Mouse (Mus musculus) left cerebral cortex, postnatal 14 days (tissue): ENCODE data around the gene Osbpl3. TPM values are rescaled to one million over a fixed set of nuclear protein-coding genes. Genes with fewer than 3 reads are reported as not detected.

Source experiments
- DNase-seq, 2 experiments: peaks; one replicate each; pipeline ENCODE4 v3.0.0; 2021 to 2022; ENCODE audit warnings: low spot score in 2 of 2, mixed read lengths in 1 of 2
- intact Hi-C: fragments of 180-260 bp; cut with DNase I; formaldehyde crosslinking; loops from one replicate; pipeline ENCODE4 v1.15.1; 2025
- total RNA-seq, 2 experiments: library from RNA; stranded (reverse); gene quantifications; 2 replicates each; pipeline ENCODE4 v1.2.3; 2021

The Osbpl3 gene
- total RNA-seq, 2 experiments from 2014 or later: 29.3 to 37.6 TPM

- DNase-seq: peak in 1 of 2 experiments; percentile 59
- intact Hi-C loops: loop anchor here (5.0 kb wide), 2 partner anchors 40 to 65 kb away; no protein-coding TSS in a partner anchor
Observed at GRCm38 (mm10) chr6:50316795-50317505, 139.1 kb downstream of the Osbpl3 start.

GRCm38 (mm10) chr6:50314406-50315071, 141.5 kb downstream of the Osbpl3 start:
- DNase-seq: peak; percentile 74 to 82
- intact Hi-C loops: loop anchor here (2.0 to 5.0 kb wide), 3 partner anchors 43 to 84 kb away; no protein-coding TSS in a partner anchor

GRCm38 (mm10) chr6:50312647-50313046, 143.4 kb downstream of the Osbpl3 start:
- intact Hi-C loops: loop anchor here (2.0 kb wide), 2 partner anchors 144 to 214 kb away; partner anchors contain the start of gene Osbpl3
- peak; percentile 70 to 78 for DNase-seq

- peak; percentile 67 to 71 for DNase-seq
- intact Hi-C loops: loop anchor here (2.0 kb wide), 1 partner anchor 228 kb away; no protein-coding TSS in a partner anchor
Observed at GRCm38 (mm10) chr6:50309019-50309418, 147.0 kb downstream of the Osbpl3 start.

GRCm38 (mm10) chr6:50306625-50307024, 149.4 kb downstream of the Osbpl3 start:
- intact Hi-C loops: no loop called here
- DNase-seq: no peak

- intact Hi-C loops: no loop called here
- DNase-seq: peak; percentile 81 to 87
Observed at GRCm38 (mm10) chr6:50304949-50305491, 151.0 kb downstream of the Osbpl3 start.

- intact Hi-C loops: no loop called here
- no peak for DNase-seq
Observed at GRCm38 (mm10) chr6:50301121-50301520, 154.9 kb downstream of the Osbpl3 start.

GRCm38 (mm10) chr6:50300622-50301021, 155.4 kb downstream of the Osbpl3 start:
- intact Hi-C loops: no loop called here
- DNase-seq: no peak

- intact Hi-C loops: loop anchor here (10.0 kb wide), 2 partner anchors 104 to 374 kb away; no protein-coding TSS in a partner anchor
- DNase-seq: no peak
Observed at GRCm38 (mm10) chr6:50299071-50299470, 156.9 kb downstream of the Osbpl3 start.

- no peak for DNase-seq
- intact Hi-C loops: loop anchor here (10.0 kb wide), 2 partner anchors 103 to 373 kb away; no protein-coding TSS in a partner anchor
Observed at GRCm38 (mm10) chr6:50297671-50298070, 158.3 kb downstream of the Osbpl3 start.

- intact Hi-C loops: loop anchor here (10.0 kb wide), 2 partner anchors 100 to 370 kb away; no protein-coding TSS in a partner anchor
- no peak for DNase-seq
Observed at GRCm38 (mm10) chr6:50295136-50295535, 160.9 kb downstream of the Osbpl3 start.

GRCm38 (mm10) chr6:50294128-50294527, 161.9 kb downstream of the Osbpl3 start:
- intact Hi-C loops: loop anchor here (1.0 to 10.0 kb wide), 4 partner anchors 99 to 775 kb away; partner anchors contain the start of gene Mpp6
- peak; percentile 87 to 95 for DNase-seq

GRCm38 (mm10) chr6:50291650-50292049, 164.4 kb downstream of the Osbpl3 start:
- DNase-seq: no peak
- intact Hi-C loops: loop anchor here (5.0 to 10.0 kb wide), 3 partner anchors 97 to 367 kb away; partner anchors contain the start of gene Mpp6

- no peak for DNase-seq
- intact Hi-C loops: no loop called here
Observed at GRCm38 (mm10) chr6:50286881-50287280, 169.1 kb downstream of the Osbpl3 start.

GRCm38 (mm10) chr6:50279642-50280041, 176.4 kb downstream of the Osbpl3 start:
- intact Hi-C loops: no loop called here
- DNase-seq: no peak

- intact Hi-C loops: no loop called here
Observed at GRCm38 (mm10) chr6:50273947-50274346, 182.1 kb downstream of the Osbpl3 start.

GRCm38 (mm10) chr6:50273416-50273815, 182.6 kb downstream of the Osbpl3 start:
- DNase-seq: no peak
- intact Hi-C loops: no loop called here

More at GRCm38 (mm10) chr6:50273947-50274346, 182.1 kb downstream of the Osbpl3 start:
- DNase-seq: no peak

- DNase-seq: no peak
- intact Hi-C loops: no loop called here
Observed at GRCm38 (mm10) chr6:50263670-50264069, 192.3 kb downstream of the Osbpl3 start, which contains the start of gene Gsdme. Gene Gsdme, minus strand, starts transcription at chr6:50263862.

- intact Hi-C loops: no loop called here
- DNase-seq: no peak
Observed at GRCm38 (mm10) chr6:50262310-50262709, 193.7 kb downstream of the Osbpl3 start.

- DNase-seq: no peak
- intact Hi-C loops: no loop called here
Observed at GRCm38 (mm10) chr6:50261922-50262261, 194.1 kb downstream of the Osbpl3 start.
